Mouse (Mus musculus): ENCODE measurements around the gene Lurap1. TPM values are rescaled to one million over a fixed set of nuclear protein-coding genes. Genes with fewer than 3 reads are reported as not detected.

The Lurap1 gene
- polyA plus RNA-seq, 1 experiment from 2014 or later = 1.9 TPM

GRCm38 (mm10) chr4:116167404-116167803 is 16.3 kb upstream of the Lurap1 start, which contains the start of gene Tspan1:
TSS of gene Tspan1 (minus strand) at chr4:116167601.
- 21% methylated on average over 7 of the region's 7 CpGs for WGBS
- Histone ChIP-seq H3K4me1 (replicated peaks; ENCODE audit: control insufficient read depth, insufficient read depth, low read length) (no peaks in the 10 kb centered on the region), H3K9ac (ENCODE audit: low read length) (no peak within 1 kb of the TSS), H3K27me3 (replicated peaks; ENCODE audit: control insufficient read depth, insufficient read depth, low read length) (no peaks in the 10 kb centered on the region), H3K4me2 (ENCODE audit: low read length) (no peak within 1 kb of the TSS; the same call in 1 of the 2 replicates), H3K9me3 (ENCODE audit: control insufficient read depth, low read length) (no peaks in the 10 kb centered on the region), H3K36me3 (ENCODE audit: control insufficient read depth, insufficient read depth, low read length) (no peaks in the 10 kb centered on the region), H3K27ac (ENCODE audit: low read depth) (no peak within 1 kb of the TSS), H3K4me3 (ENCODE audit: low read depth, low read length) (no peak within 1 kb of the TSS)
- DNase-seq (ENCODE audit: low spot score) (no peak), ATAC-seq (replicated peaks; ENCODE audit: low FRiP score, low TSS enrichment, low read depth) (no peak; the same call in 1 of the 2 replicates)

DNA sequence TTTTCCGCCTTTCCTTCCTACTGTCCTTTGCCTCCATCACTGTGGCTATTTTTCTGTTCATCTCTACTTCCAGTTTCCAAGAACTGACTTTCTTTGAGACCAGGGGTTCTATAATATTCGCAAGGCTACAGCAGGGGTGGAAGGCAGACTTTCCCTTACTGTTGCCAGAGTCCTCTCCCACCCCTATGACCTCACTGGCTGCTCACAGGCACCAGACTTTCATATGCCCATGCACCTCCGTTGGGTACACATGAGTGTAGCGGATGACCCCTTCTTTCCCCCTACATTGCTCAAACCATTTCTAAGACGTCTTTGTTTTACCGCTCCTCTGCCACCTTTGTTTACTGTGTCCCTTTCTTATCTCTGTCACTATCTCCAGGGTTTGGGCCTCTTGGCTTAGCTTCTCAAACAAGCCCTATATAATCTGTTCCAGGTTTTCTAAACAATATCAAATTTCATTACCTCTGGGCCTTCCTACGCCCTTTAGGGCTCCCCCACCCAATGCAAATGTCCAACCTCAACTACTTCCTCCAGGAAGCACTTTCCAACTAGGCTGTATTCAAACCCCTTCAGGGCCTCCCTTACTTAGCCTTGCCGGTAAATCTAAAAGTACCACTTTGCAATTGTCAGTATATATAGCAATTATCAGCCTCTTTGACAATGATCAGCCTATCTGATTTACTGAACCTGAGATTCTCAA is 14.7 kb upstream of the Lurap1 start:
- Histone ChIP-seq H3K9me3 (ENCODE audit: control insufficient read depth, low read length) (no peaks in the 10 kb centered on the region), H3K36me3 (ENCODE audit: control insufficient read depth, insufficient read depth, low read length) (0 out of 2 replicates have a peak, but pooled peaks cover 11% of the 10 kb centered on the region), H3K27me3 (replicated peaks; ENCODE audit: control insufficient read depth, insufficient read depth, low read length) (no peaks in the 10 kb centered on the region), H3K4me2 (ENCODE audit: low read length) (0 out of 2 replicates have a peak overlapping the region, but pooled peaks have one; percentile 8), H3K9ac (ENCODE audit: low read length) (no peak overlapping the region), H3K4me3 (ENCODE audit: low read depth, low read length) (no peak overlapping the region), H3K4me1 (replicated peaks; ENCODE audit: control insufficient read depth, insufficient read depth, low read length) (no peaks in the 10 kb centered on the region), H3K27ac (ENCODE audit: low read depth) (peak overlapping the region; percentile 14; the same call in 1 of the 2 replicates)
- DNase-seq (ENCODE audit: low spot score) (no peak), ATAC-seq (replicated peaks; ENCODE audit: low FRiP score, low TSS enrichment, low read depth) (0 out of 2 replicates have a peak, but pooled peaks have one; percentile 20)
- WGBS = 33% methylated on average over 8 of the region's 8 CpGs

DNA sequence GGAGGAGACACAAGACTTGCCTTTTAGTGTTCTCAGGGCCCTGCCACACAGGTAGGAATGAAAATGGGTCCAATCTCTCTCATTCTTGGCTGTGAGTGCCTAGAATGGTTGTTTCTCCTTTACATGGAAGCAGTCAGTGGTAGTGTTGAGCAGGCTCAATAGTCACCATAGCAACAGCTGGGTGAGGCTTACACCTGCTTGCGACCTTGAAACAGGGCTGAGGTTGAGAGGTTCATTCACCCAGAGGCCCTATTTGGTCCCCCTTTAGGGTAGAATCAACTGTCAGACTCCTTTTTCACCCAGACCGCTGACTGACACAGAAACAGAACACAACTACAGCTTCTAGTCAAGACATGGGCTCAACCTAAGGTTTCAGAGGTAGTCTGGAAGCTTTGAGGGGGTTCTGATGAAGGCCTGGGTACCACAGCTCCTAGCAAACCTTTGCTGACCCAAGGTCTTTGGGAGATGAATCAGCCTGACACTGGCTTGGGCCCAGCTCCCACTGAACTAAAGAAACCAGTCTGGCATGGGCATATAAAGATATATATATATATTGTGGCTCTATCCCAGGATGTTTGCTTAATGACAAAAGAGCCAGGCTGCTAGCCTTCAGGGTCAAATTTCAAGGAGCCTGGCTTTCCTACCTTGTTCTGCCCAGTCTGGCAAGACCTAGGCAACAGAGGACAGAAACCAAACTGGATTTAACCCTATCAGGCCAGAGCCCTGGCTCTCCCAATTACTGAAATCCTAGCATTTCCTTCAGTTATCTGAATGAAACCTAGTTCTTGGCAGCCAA is 13.8 kb upstream of the Lurap1 start:
- 68% methylated on average over 2 of the region's 2 CpGs for WGBS
- H3K9ac ChIP-seq (ENCODE audit: low read length) = no peak overlapping the region
- H3K4me2 ChIP-seq (ENCODE audit: low read length) = no peak overlapping the region
- no peaks in the 10 kb centered on the region for H3K9me3 ChIP-seq (ENCODE audit: control insufficient read depth, low read length)
- H3K4me3 ChIP-seq (ENCODE audit: low read depth, low read length) = no peak overlapping the region
- no peak for DNase-seq (ENCODE audit: low spot score)
- H3K27ac ChIP-seq (ENCODE audit: low read depth) = peak overlapping the region; percentile 14; the same call in 1 of the 2 replicates
- ATAC-seq (replicated peaks; ENCODE audit: low FRiP score, low TSS enrichment, low read depth) = no peak
- H3K27me3 ChIP-seq (replicated peaks; ENCODE audit: control insufficient read depth, insufficient read depth, low read length) = no peaks in the 10 kb centered on the region
- H3K36me3 ChIP-seq (ENCODE audit: control insufficient read depth, insufficient read depth, low read length) = peaks cover 18% of the 10 kb centered on the region; the same call in 1 of the 2 replicates
- no peaks in the 10 kb centered on the region for H3K4me1 ChIP-seq (replicated peaks; ENCODE audit: control insufficient read depth, insufficient read depth, low read length)

DNA sequence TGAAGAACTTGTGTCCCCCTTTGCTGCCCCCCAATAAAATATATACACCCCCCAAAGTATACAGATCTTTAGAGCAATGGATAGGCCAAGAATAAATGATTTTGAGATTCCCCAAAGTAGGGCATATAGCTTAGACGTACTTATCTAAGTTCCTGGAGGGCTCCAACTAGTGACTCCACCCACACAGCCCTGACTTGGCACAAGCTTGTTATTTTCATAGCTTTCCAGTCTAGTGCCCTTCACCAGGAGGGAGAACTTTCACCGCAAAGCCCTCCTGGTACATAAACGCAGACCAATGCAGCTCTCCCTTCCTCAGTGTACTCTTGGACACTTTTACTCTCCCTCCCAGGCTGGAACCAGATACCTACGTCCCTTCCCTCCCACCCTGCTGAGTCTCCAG is 11.0 kb upstream of the Lurap1 start:
- no peaks in the 10 kb centered on the region for H3K4me1 ChIP-seq (replicated peaks; ENCODE audit: control insufficient read depth, insufficient read depth, low read length)
- no peak overlapping the region for H3K27ac ChIP-seq (ENCODE audit: low read depth)
- 76% methylated on average over 4 of the region's 4 CpGs for WGBS
- peaks cover 45% of the 10 kb centered on the region for H3K36me3 ChIP-seq (ENCODE audit: control insufficient read depth, insufficient read depth, low read length)
- ATAC-seq (replicated peaks; ENCODE audit: low FRiP score, low TSS enrichment, low read depth) (no peak), DNase-seq (ENCODE audit: low spot score) (no peak)
- H3K4me3 ChIP-seq (ENCODE audit: low read depth, low read length) = no peak overlapping the region
- no peaks in the 10 kb centered on the region for H3K27me3 ChIP-seq (replicated peaks; ENCODE audit: control insufficient read depth, insufficient read depth, low read length)
- no peak overlapping the region for H3K9ac ChIP-seq (ENCODE audit: low read length)
- H3K9me3 ChIP-seq (ENCODE audit: control insufficient read depth, low read length) = no peaks in the 10 kb centered on the region
- H3K4me2 ChIP-seq (ENCODE audit: low read length) = no peak overlapping the region

DNA sequence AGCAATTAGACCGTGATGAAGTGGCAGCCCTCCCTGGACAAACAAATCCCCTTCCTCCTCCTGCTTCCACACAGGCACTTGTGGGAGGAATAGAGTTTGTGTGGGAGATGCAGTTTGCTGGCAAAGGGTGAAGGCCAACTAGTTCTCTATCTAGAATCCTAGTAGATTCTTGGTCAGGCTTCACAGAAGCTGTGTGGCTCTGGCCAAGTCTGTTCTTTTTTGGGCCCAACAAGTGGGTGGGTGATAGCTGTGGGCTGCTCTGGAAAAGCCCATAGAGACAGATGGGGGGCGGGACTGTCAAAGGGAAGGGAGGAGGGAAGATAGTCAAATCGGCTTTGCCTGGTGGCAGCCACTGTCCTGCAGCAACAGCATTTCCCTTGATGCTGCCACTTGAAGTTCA is 9.6 kb upstream of the Lurap1 start:
- no peaks in the 10 kb centered on the region for H3K27me3 ChIP-seq (replicated peaks; ENCODE audit: control insufficient read depth, insufficient read depth, low read length)
- WGBS = 91% methylated on average over 3 of the region's 3 CpGs
- ATAC-seq (replicated peaks; ENCODE audit: low FRiP score, low TSS enrichment, low read depth) = no peak
- H3K36me3 ChIP-seq (ENCODE audit: control insufficient read depth, insufficient read depth, low read length) = peaks cover 59% of the 10 kb centered on the region
- DNase-seq (ENCODE audit: low spot score) = no peak
- H3K9ac ChIP-seq (ENCODE audit: low read length) = no peak overlapping the region
- H3K4me2 ChIP-seq (ENCODE audit: low read length) = no peak overlapping the region
- no peaks in the 10 kb centered on the region for H3K4me1 ChIP-seq (replicated peaks; ENCODE audit: control insufficient read depth, insufficient read depth, low read length)
- H3K27ac ChIP-seq (ENCODE audit: low read depth) = no peak overlapping the region
- no peaks in the 10 kb centered on the region for H3K9me3 ChIP-seq (ENCODE audit: control insufficient read depth, low read length)
- no peak overlapping the region for H3K4me3 ChIP-seq (ENCODE audit: low read depth, low read length)

GRCm38 (mm10) chr4:116159912-116160311 is 8.8 kb upstream of the Lurap1 start:
- Histone ChIP-seq H3K9ac (ENCODE audit: low read length) (no peak overlapping the region), H3K4me1 (replicated peaks; ENCODE audit: control insufficient read depth, insufficient read depth, low read length) (no peaks in the 10 kb centered on the region), H3K4me3 (ENCODE audit: low read depth, low read length) (no peak overlapping the region), H3K9me3 (ENCODE audit: control insufficient read depth, low read length) (no peaks in the 10 kb centered on the region), H3K27ac (ENCODE audit: low read depth) (no peak overlapping the region), H3K4me2 (ENCODE audit: low read length) (no peak overlapping the region), H3K36me3 (ENCODE audit: control insufficient read depth, insufficient read depth, low read length) (peaks cover 68% of the 10 kb centered on the region), H3K27me3 (replicated peaks; ENCODE audit: control insufficient read depth, insufficient read depth, low read length) (no peaks in the 10 kb centered on the region)
- DNase-seq (ENCODE audit: low spot score) = no peak
- WGBS = 75% methylated on average over 3 of the region's 3 CpGs
- ATAC-seq (replicated peaks; ENCODE audit: low FRiP score, low TSS enrichment, low read depth) = no peak

- Histone ChIP-seq H3K27ac (ENCODE audit: low read depth) (no peak overlapping the region), H3K36me3 (ENCODE audit: control insufficient read depth, insufficient read depth, low read length) (peaks cover 87% of the 10 kb centered on the region), H3K4me1 (replicated peaks; ENCODE audit: control insufficient read depth, insufficient read depth, low read length) (no peaks in the 10 kb centered on the region), H3K9me3 (ENCODE audit: control insufficient read depth, low read length) (no peaks in the 10 kb centered on the region), H3K4me3 (ENCODE audit: low read depth, low read length) (no peak overlapping the region), H3K4me2 (ENCODE audit: low read length) (no peak overlapping the region), H3K9ac (ENCODE audit: low read length) (no peak overlapping the region), H3K27me3 (replicated peaks; ENCODE audit: control insufficient read depth, insufficient read depth, low read length) (no peaks in the 10 kb centered on the region)
- WGBS = 96% methylated on average over 2 of the region's 2 CpGs
- no peak for DNase-seq (ENCODE audit: low spot score)
- ATAC-seq (replicated peaks; ENCODE audit: low FRiP score, low TSS enrichment, low read depth) = no peak
Measured at GRCm38 (mm10) chr4:116157882-116158281, 6.7 kb upstream of the Lurap1 start.

DNA sequence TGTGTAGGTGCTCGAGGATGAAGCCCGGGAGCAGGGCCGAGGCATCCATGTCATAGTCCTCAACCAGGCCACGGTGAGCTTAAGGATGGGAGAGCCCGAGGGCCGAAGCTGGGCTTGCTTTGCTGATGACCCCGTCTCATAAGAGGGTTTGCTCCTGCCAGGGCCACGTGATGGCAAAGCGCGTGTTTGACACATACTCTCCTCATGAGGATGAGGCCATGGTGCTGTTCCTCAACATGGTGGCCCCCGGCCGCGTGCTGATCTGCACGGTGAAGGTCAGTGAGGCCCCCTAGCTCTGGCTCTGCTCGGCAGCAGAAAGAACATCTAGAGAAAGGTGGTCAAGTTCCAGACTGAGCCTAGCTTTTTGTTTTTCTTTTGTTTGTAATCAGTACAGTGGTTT is 1.6 kb upstream of the Lurap1 start:
- H3K27me3 ChIP-seq (replicated peaks; ENCODE audit: control insufficient read depth, insufficient read depth, low read length) = no peaks in the 10 kb centered on the region
- no peak for ATAC-seq (replicated peaks; ENCODE audit: low FRiP score, low TSS enrichment, low read depth)
- peaks cover 57% of the 10 kb centered on the region for H3K36me3 ChIP-seq (ENCODE audit: control insufficient read depth, insufficient read depth, low read length)
- no peak overlapping the region for H3K4me3 ChIP-seq (ENCODE audit: low read depth, low read length)
- no peak overlapping the region for H3K27ac ChIP-seq (ENCODE audit: low read depth)
- 95% methylated on average over 15 of the region's 15 CpGs for WGBS
- DNase-seq (ENCODE audit: low spot score) = no peak
- no peaks in the 10 kb centered on the region for H3K9me3 ChIP-seq (ENCODE audit: control insufficient read depth, low read length)
- H3K9ac ChIP-seq (ENCODE audit: low read length) = no peak overlapping the region
- peaks cover 9% of the 10 kb centered on the region for H3K4me1 ChIP-seq (replicated peaks; ENCODE audit: control insufficient read depth, insufficient read depth, low read length)
- no peak overlapping the region for H3K4me2 ChIP-seq (ENCODE audit: low read length)

Measured in intestine, embryonic 14.5 days (tissue).